Mouse (Mus musculus) intestine, embryonic 16.5 days (tissue): ENCODE data around the gene Gm49361. TPM values are rescaled to one million over a fixed set of nuclear protein-coding genes. Genes with fewer than 3 reads are reported as not detected.

ENCODE experiments used
- ATAC-seq: fragments of 200-750 bp; cut with Nextera tagmentation; 2 replicates; pipeline ENCODE4 v1.8.0; 2017; ENCODE audit warnings: moderate TSS enrichment, moderate library complexity
- H3K27ac ChIP-seq: fragments of 300-500 bp; sonication (generic); 2 replicates; pipeline ENCODE4 v1.5.1; 2014; ENCODE audit warnings: mild to moderate bottlenecking, low read length
- H3K27me3 ChIP-seq: fragments of 300-500 bp; sonication (generic); replicated peaks from 2 replicates; pipeline ENCODE4 v1.6.1; 2014; ENCODE audit warnings: low read length, control low read depth, mixed read lengths; ENCODE audit not compliant: control insufficient read depth, insufficient read depth
- H3K36me3 ChIP-seq: fragments of 300-500 bp; sonication (generic); 2 replicates; pipeline ENCODE4 v1.6.1; 2014; ENCODE audit warnings: low read length, control low read depth; ENCODE audit not compliant: control insufficient read depth, insufficient read depth
- H3K4me1 ChIP-seq: fragments of 300-500 bp; sonication (generic); 2 replicates; pipeline ENCODE4 v1.6.1; 2014; ENCODE audit warnings: low read length, control low read depth, mixed read lengths; ENCODE audit not compliant: control insufficient read depth, insufficient read depth
- H3K4me2 ChIP-seq: fragments of 300-500 bp; sonication (generic); 2 replicates; pipeline ENCODE4 v1.6.1; 2014; ENCODE audit warnings: low read depth, low read length, control low read depth
- H3K4me3 ChIP-seq: fragments of 300-500 bp; sonication (generic); 2 replicates; pipeline ENCODE4 v1.5.1; 2014; ENCODE audit warnings: mild to moderate bottlenecking, low read length
- H3K9ac ChIP-seq: fragments of 300-500 bp; sonication (generic); 2 replicates; pipeline ENCODE4 v1.6.1; 2014; ENCODE audit warnings: low read depth, low read length
- H3K9me3 ChIP-seq: fragments of 300-500 bp; sonication (generic); 2 replicates; pipeline ENCODE4 v1.6.1; 2016; ENCODE audit warnings: low read length, control low read depth; ENCODE audit not compliant: control insufficient read depth
- WGBS: fragments of 180-500 bp; shearing (Covaris S2); extraction: QIAGEN DNeasy Blood & Tissue Kit; methylation state at CpG from one replicate; pipeline ENCODE4 v1.1.7; 2014; 5-methylcytosine and 5-hydroxymethylcytosine counted together
- polyA plus RNA-seq: library from polyadenylated mRNA; unstranded; fragments of >200 nt; fragmentation: Nextera tagmentation; extraction: Ambion mirVana; gene quantifications from 2 replicates; pipeline ENCODE4 v1.2.1, GENCODE M21; 2015

Gm49361 gene
- polyA plus RNA-seq, 1 experiment from 2014 or later: not detected

- Histone ChIP-seq H3K27ac (no peak overlapping the region), H3K27me3 (no peaks in the 10 kb centered on the region), H3K36me3 (peaks cover 11% of the 10 kb centered on the region), H3K9me3 (no peaks in the 10 kb centered on the region), H3K9ac (no peak overlapping the region), H3K4me3 (no peak overlapping the region), H3K4me1 (peaks cover 9% of the 10 kb centered on the region; the same call in 1 of the 2 replicates), H3K4me2 (no peak overlapping the region)
- 51% methylated on average over 8 of the region's 8 CpGs for WGBS
- ATAC-seq: no peak
Observed at GRCm38 (mm10) chr14:57606663-57607365, 139.1 kb downstream of the Gm49361 start.

- Histone ChIP-seq H3K9ac (no peak overlapping the region), H3K4me3 (no peak overlapping the region), H3K27ac (no peak overlapping the region), H3K9me3 (no peaks in the 10 kb centered on the region), H3K36me3 (peaks cover 15% of the 10 kb centered on the region; the same call in 1 of the 2 replicates), H3K4me2 (no peak overlapping the region), H3K27me3 (no peaks in the 10 kb centered on the region), H3K4me1 (no peaks in the 10 kb centered on the region)
- 95% methylated on average over 5 of the region's 5 CpGs for WGBS
- ATAC-seq: no peak
Observed at GRCm38 (mm10) chr14:57593279-57593678, 152.6 kb downstream of the Gm49361 start.

Other genes starting within 250 kb of the Gm49361 start
- gene Il17d, start 221.3 kb downstream of the Gm49361 start, polyA plus RNA-seq: 0.51 and 4.2 TPM in 2 replicates
- gene Eef1akmt1, start 174.5 kb downstream of the Gm49361 start, polyA plus RNA-seq: 89.8 and 91.7 TPM in 2 replicates
- gene Xpo4, start 80.7 kb downstream of the Gm49361 start, polyA plus RNA-seq: 16.1 and 17.0 TPM in 2 replicates
- gene Lats2, start 12.3 kb upstream of the Gm49361 start, polyA plus RNA-seq: 11.5 and 13.4 TPM in 2 replicates
- gene Sap18, start 52.1 kb upstream of the Gm49361 start, polyA plus RNA-seq: 17.0 and 18.8 TPM in 2 replicates
- gene Ska3, start 80.1 kb upstream of the Gm49361 start, polyA plus RNA-seq: 23.9 and 28.0 TPM in 2 replicates
- gene Mrpl57, start 80.1 kb upstream of the Gm49361 start, polyA plus RNA-seq: 223 and 225 TPM in 2 replicates
- 55.2 and 58.9 TPM in 2 replicates for gene Zdhhc20, start 144.2 kb upstream of the Gm49361 start, polyA plus RNA-seq